Mouse (Mus musculus): ENCODE results near the gene Hebp1. TPM values are rescaled to one million over a fixed set of nuclear protein-coding genes. Genes with fewer than 3 reads are reported as not detected.

Gene Hebp1
- 10 to 100 TPM; 74.3 to 79.5 TPM for total RNA-seq (2021)

DNA sequence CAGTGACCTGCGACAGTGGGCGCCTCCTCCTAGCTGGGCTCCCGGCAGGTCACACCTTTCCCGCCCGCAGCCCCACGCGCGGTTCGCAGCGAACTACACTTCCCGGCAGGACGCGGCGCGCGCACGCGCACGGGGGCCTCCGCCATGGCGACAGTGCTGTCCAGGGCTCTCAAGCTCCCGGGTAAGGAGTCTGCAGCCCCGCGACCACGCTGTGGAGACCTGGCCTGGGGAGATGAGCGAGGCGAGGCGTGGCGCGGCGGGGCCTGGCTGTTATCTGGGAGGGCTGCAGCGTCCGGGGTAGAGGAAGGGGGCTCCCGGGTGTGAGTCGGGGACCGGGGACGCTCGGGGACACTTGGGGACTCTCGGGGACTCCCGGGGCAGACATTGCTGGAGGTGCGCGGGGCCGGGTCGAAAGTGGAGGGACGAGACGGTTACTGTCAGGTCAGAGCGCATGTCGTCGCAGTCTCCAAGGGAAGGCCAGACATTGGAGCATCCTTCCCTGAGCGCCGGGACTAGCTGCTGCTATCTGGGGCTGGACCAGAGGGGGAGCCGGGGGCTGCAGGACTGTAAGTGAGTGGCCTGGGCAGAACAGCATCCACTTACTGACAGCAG, at the start of gene Hebp1, which contains the start of gene Fam234b:
Hebp1 (minus strand) TSS at position 102 of the 612 bp plus-strand sequence.
Fam234b (plus strand) TSS at position 57 of the 612 bp plus-strand sequence.
- peak; percentile 86 to 87 for DNase-seq

GRCm38 (mm10) chr6:135245586-135245985, 47.8 kb upstream of the Hebp1 start:
- DNase-seq: no peak

DNA sequence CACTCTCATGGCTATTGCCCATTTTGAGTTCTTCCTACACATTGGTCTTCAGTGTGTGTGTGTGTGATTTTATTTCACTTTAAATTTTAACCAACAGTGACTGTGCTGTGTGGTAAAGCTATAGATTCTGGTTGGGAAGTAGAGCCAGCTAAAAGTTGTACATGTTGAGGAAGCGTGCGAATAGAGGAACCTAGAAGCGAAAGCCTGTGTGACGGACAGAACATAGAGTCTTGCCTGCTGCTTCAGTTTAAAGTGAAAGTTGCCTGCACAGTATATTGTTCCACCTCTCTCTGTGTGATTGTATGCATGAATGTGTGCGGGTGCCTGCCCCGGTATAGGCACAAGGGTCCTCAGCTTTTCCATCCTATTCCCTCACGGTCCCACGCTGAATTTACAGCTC, 42.5 kb upstream of the Hebp1 start:
- DNase-seq: no peak

GRCm38 (mm10) chr6:135238211-135238610, 40.4 kb upstream of the Hebp1 start:
- no peak for DNase-seq

- DNase-seq: no peak
These were observed 39.5 kb upstream of the Hebp1 start for GRCm38 (mm10) chr6:135237326-135237725.

DNA sequence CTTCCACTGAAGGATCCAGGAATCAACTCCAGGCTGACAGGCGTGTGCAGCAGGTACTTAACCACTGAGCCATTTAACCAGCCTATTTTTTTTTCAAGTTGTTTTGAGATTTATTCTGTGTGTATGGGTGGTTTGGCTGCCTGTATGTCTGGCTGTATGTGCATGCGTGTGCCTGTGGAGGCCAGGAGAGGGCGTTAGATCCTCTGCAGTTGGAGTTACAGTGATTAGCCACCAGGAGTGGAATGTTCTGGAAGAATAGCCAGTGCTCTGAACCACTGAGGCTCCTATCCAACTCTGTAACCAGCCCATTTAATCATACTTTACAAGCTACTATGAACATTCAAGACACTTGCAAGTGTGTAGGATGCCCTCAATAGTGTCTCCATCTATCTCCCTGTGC, 38.8 kb upstream of the Hebp1 start:
- no peak for DNase-seq

GRCm38 (mm10) chr6:135235742-135236141, 37.9 kb upstream of the Hebp1 start:
- no peak for DNase-seq

GRCm38 (mm10) chr6:135232443-135233182, 34.8 kb upstream of the Hebp1 start:
- DNase-seq: no peak

GRCm38 (mm10) chr6:135230586-135230985, 32.8 kb upstream of the Hebp1 start:
- DNase-seq: no peak

GRCm38 (mm10) chr6:135228465-135228941, 30.7 kb upstream of the Hebp1 start:
- DNase-seq: no peak

- DNase-seq: no peak
These were observed 26.1 kb upstream of the Hebp1 start for GRCm38 (mm10) chr6:135223786-135224416.

DNA sequence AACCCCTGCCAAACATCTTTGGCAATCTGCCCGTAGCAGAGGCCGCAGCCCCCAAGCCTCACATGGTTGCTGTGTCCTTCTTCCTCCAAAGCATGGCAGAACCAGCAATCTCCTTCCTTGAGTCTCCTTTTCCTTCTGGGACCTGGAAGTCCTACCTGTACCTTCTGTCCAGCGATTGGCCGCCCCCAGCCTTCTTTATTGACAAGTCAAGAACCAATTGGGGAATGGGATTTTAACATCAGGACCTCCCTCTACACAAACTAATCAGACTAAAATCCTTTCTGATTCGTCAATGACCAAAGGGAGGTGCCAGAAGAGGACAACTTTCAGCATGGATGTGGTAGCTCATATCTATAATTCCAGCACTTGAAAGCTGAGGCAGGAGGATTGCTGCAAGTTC, 22.1 kb upstream of the Hebp1 start:
- no peak for DNase-seq

GRCm38 (mm10) chr6:135218330-135218729, 20.5 kb upstream of the Hebp1 start:
- DNase-seq: no peak

DNA sequence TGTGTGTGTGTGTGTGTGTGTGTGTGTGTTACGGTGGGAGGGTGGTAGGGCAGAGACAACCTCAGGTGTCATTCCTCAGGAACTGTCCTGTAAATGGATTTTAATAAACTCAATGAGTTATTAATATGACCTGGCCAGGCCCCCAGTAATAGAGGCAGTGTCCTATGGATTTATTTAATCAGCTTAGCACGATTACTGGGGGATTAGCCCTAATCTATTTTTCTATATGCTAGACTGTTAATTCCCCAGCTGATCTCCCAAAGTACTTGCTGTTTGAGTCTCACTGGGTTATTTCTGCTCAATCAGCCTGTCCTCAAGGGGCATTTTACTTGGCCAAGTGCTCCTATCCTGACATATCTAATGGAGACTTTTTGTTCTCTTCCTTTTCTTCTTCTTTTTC, 14.8 kb upstream of the Hebp1 start:
- DNase-seq: no peak

- DNase-seq: no peak
These were observed 13.3 kb upstream of the Hebp1 start for GRCm38 (mm10) chr6:135211169-135211568.

- no peak for DNase-seq
These were observed 9.1 kb upstream of the Hebp1 start for GRCm38 (mm10) chr6:135206909-135207308.

DNA sequence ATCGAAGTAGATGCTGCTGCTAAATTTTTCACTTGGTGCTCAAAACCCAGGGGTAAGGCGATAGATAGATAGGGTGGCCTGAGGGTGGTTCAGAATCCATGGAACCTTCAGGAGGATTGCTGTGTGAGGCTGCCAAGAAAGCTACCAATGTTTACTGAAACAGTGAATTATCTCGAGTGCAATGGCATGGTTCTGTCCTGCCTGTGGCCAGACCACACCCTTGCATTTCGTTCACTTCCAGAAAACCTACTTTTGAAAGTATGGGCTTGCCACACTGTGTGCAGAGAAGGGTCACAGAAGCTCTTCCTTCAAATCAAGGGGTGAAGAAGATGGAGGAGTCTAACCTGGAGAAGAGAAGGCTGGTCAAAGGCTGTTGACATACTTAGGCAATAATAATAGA, 8.0 kb upstream of the Hebp1 start:
- no peak for DNase-seq

GRCm38 (mm10) chr6:135204869-135205268, 7.0 kb upstream of the Hebp1 start:
- DNase-seq: no peak

- DNase-seq: peak in 1 of 2 experiments; percentile 48
These were observed 5.9 kb upstream of the Hebp1 start for GRCm38 (mm10) chr6:135203737-135204136.

- no peak for DNase-seq
These were observed 4.8 kb upstream of the Hebp1 start for GRCm38 (mm10) chr6:135202668-135203067.

DNA sequence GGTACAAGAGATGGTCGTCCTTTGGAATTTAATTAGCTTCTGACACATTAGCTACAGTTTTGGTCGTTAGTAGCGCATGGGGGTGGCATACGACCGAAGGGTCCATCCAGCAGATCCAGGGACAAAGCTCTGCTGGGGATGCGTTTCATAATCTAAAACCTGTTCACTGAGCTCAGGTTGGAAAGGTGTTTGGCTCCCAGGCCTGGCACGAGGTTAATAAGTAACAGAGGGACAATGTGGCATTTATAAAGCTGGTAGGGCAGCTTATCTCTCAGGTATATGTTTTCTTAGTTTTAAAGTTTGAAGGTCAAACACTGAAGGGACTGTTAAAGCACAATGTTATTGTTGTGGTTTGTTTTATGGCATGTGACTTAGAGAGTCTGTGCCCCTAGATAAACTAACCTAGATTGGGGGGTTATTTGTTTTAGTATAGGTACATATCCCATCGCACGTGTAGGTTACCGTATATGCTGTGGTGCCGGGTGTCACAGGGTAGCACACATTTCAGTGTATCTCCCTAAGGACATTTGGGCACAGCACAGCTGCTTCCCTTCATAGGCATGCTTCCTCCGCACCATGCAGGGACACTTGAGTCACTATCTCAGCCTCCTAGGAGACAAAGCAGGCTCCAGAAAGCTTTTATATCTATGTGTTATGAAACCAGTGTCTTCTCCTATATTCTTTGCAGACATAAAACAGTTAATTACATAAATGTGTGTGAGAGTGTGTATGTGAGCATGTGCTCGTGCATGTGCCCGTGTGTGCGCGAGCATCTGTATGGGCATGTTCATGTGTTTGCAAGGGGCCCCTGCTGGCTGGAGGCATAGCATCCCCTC, 2.5 kb upstream of the Hebp1 start:
- peak in 1 of 2 experiments; percentile 28 for DNase-seq

DNA sequence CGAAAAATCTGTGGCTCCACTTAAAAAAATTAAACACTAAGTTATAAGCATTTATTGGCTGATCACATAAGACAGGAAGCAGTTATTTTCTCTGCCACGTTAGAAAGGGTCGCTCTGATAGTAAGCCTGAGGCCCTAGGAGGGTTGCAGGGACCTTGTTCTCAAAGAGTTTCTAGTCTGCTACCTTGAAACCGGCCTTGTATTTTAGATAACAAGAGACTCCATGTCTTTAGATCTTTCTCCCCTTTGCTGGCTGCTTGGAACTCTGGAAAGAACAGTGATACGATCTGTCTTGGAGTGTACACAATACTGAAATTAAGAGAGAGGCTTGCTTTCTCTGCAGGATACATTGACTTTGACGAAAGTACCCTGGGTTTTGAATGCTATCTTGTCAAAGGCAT, 904 bp upstream of the Hebp1 start:
- no peak for DNase-seq

DNA sequence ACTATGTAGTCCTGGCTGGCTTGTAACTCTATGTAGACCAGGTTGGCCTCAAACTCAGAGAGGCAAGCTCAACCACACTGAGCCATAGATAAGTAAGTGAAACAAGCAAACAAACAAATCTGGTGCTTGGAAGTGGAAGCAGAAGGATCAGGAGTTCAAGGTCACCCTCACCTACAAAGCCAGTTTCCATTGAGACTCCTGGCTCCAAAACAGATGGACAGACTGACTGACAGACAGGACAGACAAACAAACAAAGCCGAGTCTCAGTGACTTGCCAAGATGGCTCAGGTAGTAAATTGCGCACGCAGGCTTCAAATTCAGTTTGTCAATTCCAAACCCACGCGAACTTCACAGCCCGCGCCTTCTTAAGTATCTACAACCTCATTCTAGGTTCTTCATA, 376 bp downstream of the Hebp1 start:
- DNase-seq: no peak
